Mouse (Mus musculus) heart, adult 11 months (tissue): ENCODE data around the gene Ryr2.

Experiments
- DNase-seq: peaks from one replicate; pipeline ENCODE4 v3.0.0; 2022

Ryr2 gene

GRCm38 (mm10) chr13:11933334-11933733 is 173.4 kb downstream of the Ryr2 start:
- DNase-seq, result no peak

GRCm38 (mm10) chr13:11928709-11929108 is 178.0 kb downstream of the Ryr2 start:
- DNase-seq, result no peak

GRCm38 (mm10) chr13:11927727-11928126 is 179.0 kb downstream of the Ryr2 start:
- no peak for DNase-seq

- DNase-seq, result peak; percentile 94
Measured at GRCm38 (mm10) chr13:11926720-11927500, 179.8 kb downstream of the Ryr2 start.

GRCm38 (mm10) chr13:11926215-11926614 is 180.5 kb downstream of the Ryr2 start:
- DNase-seq, result no peak

- DNase-seq, result peak; percentile 82
Measured at GRCm38 (mm10) chr13:11924732-11925131, 182.0 kb downstream of the Ryr2 start.

GRCm38 (mm10) chr13:11920495-11920894 is 186.2 kb downstream of the Ryr2 start:
- DNase-seq, result no peak

- peak; percentile 83 for DNase-seq
Measured at GRCm38 (mm10) chr13:11919448-11919847, 187.3 kb downstream of the Ryr2 start.

- DNase-seq, result no peak
Measured at GRCm38 (mm10) chr13:11915619-11916018, 191.1 kb downstream of the Ryr2 start.

- no peak for DNase-seq
Measured at GRCm38 (mm10) chr13:11914682-11915081, 192.1 kb downstream of the Ryr2 start.

- DNase-seq, result peak; percentile 66
Measured at GRCm38 (mm10) chr13:11912208-11912607, 194.5 kb downstream of the Ryr2 start.

GRCm38 (mm10) chr13:11908123-11908522 is 198.6 kb downstream of the Ryr2 start:
- no peak for DNase-seq

- no peak for DNase-seq
Measured at GRCm38 (mm10) chr13:11905126-11905525, 201.6 kb downstream of the Ryr2 start.

- DNase-seq, result no peak
Measured at GRCm38 (mm10) chr13:11903272-11903671, 203.5 kb downstream of the Ryr2 start.

GRCm38 (mm10) chr13:11902856-11903255 is 203.9 kb downstream of the Ryr2 start:
- DNase-seq, result no peak

GRCm38 (mm10) chr13:11900631-11901030 is 206.1 kb downstream of the Ryr2 start:
- peak; percentile 56 for DNase-seq

- peak; percentile 46 for DNase-seq
Measured at GRCm38 (mm10) chr13:11895631-11896030, 211.1 kb downstream of the Ryr2 start.

GRCm38 (mm10) chr13:11891739-11892138 is 215.0 kb downstream of the Ryr2 start:
- DNase-seq, result peak; percentile 87

- DNase-seq, result peak; percentile 29
Measured at GRCm38 (mm10) chr13:11891115-11891514, 215.6 kb downstream of the Ryr2 start.

GRCm38 (mm10) chr13:11884175-11884574 is 222.6 kb downstream of the Ryr2 start:
- DNase-seq, result peak; percentile 19

- peak; percentile 64 for DNase-seq
Measured at GRCm38 (mm10) chr13:11882359-11882758, 224.4 kb downstream of the Ryr2 start.

GRCm38 (mm10) chr13:11880503-11881227 is 226.1 kb downstream of the Ryr2 start:
- DNase-seq, result peak; percentile 31

GRCm38 (mm10) chr13:11879037-11879436 is 227.7 kb downstream of the Ryr2 start:
- DNase-seq, result no peak

GRCm38 (mm10) chr13:11874852-11875251 is 231.9 kb downstream of the Ryr2 start:
- no peak for DNase-seq
